Mouse (Mus musculus) ES-E14 (cell line): ENCODE results near the gene Ctsk. TPM values are rescaled to one million over a fixed set of nuclear protein-coding genes. Genes with fewer than 3 reads are reported as not detected.

Experiments
- DNase-seq: peaks from one replicate; pipeline ENCODE4 v3.0.0-alpha.2; 2013; ENCODE audit warnings: low read depth, low spot score
- H3K27ac ChIP-seq: 2 replicates; pipeline ENCODE4 v1.5.1; 2012; ENCODE audit warnings: low read depth, mild to moderate bottlenecking, low read length, moderate library complexity, mixed read lengths; ENCODE audit not compliant: poor library complexity, insufficient read depth, severe bottlenecking
- H3K36me3 ChIP-seq: 2 replicates; pipeline ENCODE4 v1.6.1; 2012; ENCODE audit warnings: mild to moderate bottlenecking, low read length, moderate library complexity, mixed read lengths; ENCODE audit not compliant: control insufficient read depth, poor library complexity, insufficient read depth, severe bottlenecking
- H3K4me1 ChIP-seq, 2 experiments: fragments of 150-350 bp in 1 of 2; sonication (generic) in 1 of 2; 2 replicates each; pipeline ENCODE4 v1.6.1; 2012; ENCODE audit warnings: low read length in 2 of 2, mild to moderate bottlenecking in 1 of 2, mixed read lengths in 1 of 2; ENCODE audit not compliant: control insufficient read depth in 2 of 2, insufficient read depth in 2 of 2, poor library complexity in 1 of 2
- H3K4me3 ChIP-seq, 2 experiments: fragments of 150-350 bp in 1 of 2; sonication (generic) in 1 of 2; 2 replicates each; pipeline ENCODE4 v1.5.1; 2012; ENCODE audit warnings: low read length in 2 of 2, low read depth in 1 of 2, mild to moderate bottlenecking in 1 of 2, mixed read lengths in 1 of 2; ENCODE audit not compliant: insufficient read depth in 1 of 2, poor library complexity in 1 of 2, severe bottlenecking in 1 of 2
- H3K9ac ChIP-seq: 2 replicates; pipeline ENCODE4 v1.6.1; 2012; ENCODE audit warnings: low read depth, mild to moderate bottlenecking, low read length, mixed read lengths; ENCODE audit not compliant: poor library complexity, insufficient read depth, severe bottlenecking
- H3K9me3 ChIP-seq: fragments of 150-350 bp; sonication (generic); 2 replicates; pipeline ENCODE4 v1.6.1; 2012; ENCODE audit warnings: low read depth, mild to moderate bottlenecking, low read length; ENCODE audit not compliant: control insufficient read depth, insufficient read depth
- CHD2 ChIP-seq: IDR thresholded peaks from 2 replicates; pipeline ENCODE4 v1.6.1; 2014; ENCODE audit warnings: mild to moderate bottlenecking, low read depth, low read length, inconsistent platforms
- HCFC1 ChIP-seq: IDR thresholded peaks from 2 replicates; pipeline ENCODE4 v1.6.1; 2012; ENCODE audit warnings: low read length, inconsistent platforms, borderline replicate concordance; ENCODE audit not compliant: insufficient read depth
- MAFK ChIP-seq: IDR thresholded peaks from 2 replicates; pipeline ENCODE4 v1.6.1; 2014; ENCODE audit warnings: mild to moderate bottlenecking, low read depth, low read length, inconsistent platforms; ENCODE audit not compliant: insufficient read depth
- ZC3H11A ChIP-seq: IDR thresholded peaks from 2 replicates; pipeline ENCODE4 v1.6.1; 2012; ENCODE audit warnings: low read depth, mild to moderate bottlenecking, inconsistent platforms, low read length, borderline replicate concordance
- ZNF384 ChIP-seq: IDR thresholded peaks from 2 replicates; pipeline ENCODE4 v1.6.1; 2012; ENCODE audit warnings: low read depth, low read length, inconsistent platforms
- in situ Hi-C, 2 experiments: fragments of 600-800 bp; cut with MboI; formaldehyde crosslinking; loops; one replicate each; pipeline ENCODE4 v1.15.1; 2025; ENCODE audit warnings: low sequenced_read_pairs in 2 of 2, inconsistent platforms in 1 of 2; ENCODE audit not compliant: unreplicated experiment in 2 of 2
- total RNA-seq: library from RNA; depleted of rRNA; stranded (reverse); fragments of 300-350 nt; gene quantifications from 2 replicates; pipeline ENCODE4 v1.2.3, GENCODE M21; 2012; rRNA removed

Gene Ctsk
- total RNA-seq, 1 experiment: 0.22 TPM

DNA sequence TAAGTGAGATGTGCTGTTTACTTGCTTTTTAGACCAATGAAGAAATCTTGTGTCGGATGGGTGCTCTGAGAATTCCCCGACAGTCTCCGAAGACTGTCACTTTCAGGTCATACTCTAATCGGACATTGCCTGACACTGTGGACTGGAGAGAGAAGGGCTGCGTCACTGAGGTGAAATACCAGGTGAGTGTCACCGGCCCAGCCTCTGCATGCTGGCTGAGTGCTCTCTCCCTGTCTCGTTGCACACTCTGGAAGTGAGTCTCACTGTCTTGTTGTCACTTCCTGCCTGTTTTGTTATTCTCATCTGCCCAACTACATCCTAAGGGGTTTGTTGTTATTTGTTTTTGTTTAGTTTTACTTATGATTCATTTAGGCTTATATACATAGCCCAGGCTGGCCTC is 43.9 kb downstream of the Ctsk start:
- Histone ChIP-seq H3K27ac (no peak overlapping the region), H3K9me3 (no peaks in the 10 kb centered on the region), H3K4me1 (peaks cover 0 to 2% of the 10 kb centered on the region in 2 experiments; a peak in 1 of 4 replicates), H3K36me3 (no peaks in the 10 kb centered on the region), H3K9ac (no peak overlapping the region), H3K4me3 (no peak overlapping the region)
- no peak for DNase-seq
- in situ Hi-C loops: no loop called here
- TF ChIP-seq CHD2 (no peak), ZC3H11A (no peak)

DNA sequence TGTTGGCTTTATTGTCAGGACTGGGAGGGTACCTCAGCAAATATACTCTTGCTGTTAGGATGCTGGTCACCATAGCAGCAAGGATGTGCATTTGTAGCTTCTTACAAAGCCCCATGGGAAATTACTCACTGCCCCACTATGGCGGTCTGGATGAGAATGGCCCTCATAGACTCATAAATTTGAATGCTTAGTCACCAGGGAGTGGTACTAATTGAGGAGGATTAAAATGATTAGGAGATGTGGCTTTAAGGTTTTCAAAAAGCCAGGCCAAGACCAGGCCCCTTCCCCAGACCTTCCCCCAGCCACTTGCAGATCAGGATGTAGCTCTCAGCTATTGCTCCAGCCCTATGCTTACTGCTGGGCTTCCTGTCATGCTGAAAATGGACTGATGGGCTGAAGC is 51.1 kb downstream of the Ctsk start:
- in situ Hi-C loops: no loop called here
- Histone ChIP-seq H3K9ac (no peak overlapping the region), H3K9me3 (no peaks in the 10 kb centered on the region), H3K4me1 (no peaks in the 10 kb centered on the region; a peak in 1 of 4 replicates), H3K4me3 (no peak overlapping the region), H3K27ac (no peak overlapping the region), H3K36me3 (no peaks in the 10 kb centered on the region)
- TF ChIP-seq CHD2: no peak
- no peak for TF ChIP-seq MAFK
- TF ChIP-seq ZC3H11A: no peak
- no peak for TF ChIP-seq HCFC1
- TF ChIP-seq ZNF384: no peak
- no peak for DNase-seq

DNA sequence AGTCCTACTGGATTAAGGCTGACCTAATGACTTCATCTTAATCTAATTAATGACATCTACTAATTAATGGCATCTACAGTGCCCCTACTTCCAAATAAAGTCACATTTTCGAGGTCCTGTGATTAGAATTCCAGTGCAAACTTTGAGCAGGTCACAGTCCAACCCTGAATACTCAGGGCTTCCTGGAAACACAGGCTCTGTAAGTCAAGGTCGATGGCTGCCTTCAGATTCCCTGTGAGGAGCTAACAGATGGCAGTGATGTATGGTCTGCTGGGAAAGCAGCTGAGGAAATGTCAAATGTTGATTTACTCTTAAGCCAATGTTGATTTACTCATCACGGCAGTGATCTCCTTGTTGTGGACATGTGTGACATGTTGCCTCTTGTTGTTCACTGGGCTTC is 54.9 kb downstream of the Ctsk start:
- no peak overlapping the region for H3K27ac ChIP-seq
- H3K9me3 ChIP-seq: no peaks in the 10 kb centered on the region
- H3K4me3 ChIP-seq: no peak overlapping the region
- DNase-seq: no peak
- H3K4me1 ChIP-seq: no peaks in the 10 kb centered on the region
- TF ChIP-seq ZC3H11A (no peak), ZNF384 (no peak), MAFK (no peak), CHD2 (no peak), HCFC1 (no peak)
- no peaks in the 10 kb centered on the region for H3K36me3 ChIP-seq
- H3K9ac ChIP-seq: no peak overlapping the region
- in situ Hi-C loops: no loop called here

Other genes with a start within 250 kb of the Ctsk start
- gene Bnipl, start 248.1 kb upstream of the Ctsk start, total RNA-seq: 6.7 and 16.0 TPM in 2 replicates
- gene Mindy1, start 217.9 kb upstream of the Ctsk start, total RNA-seq: 48.8 and 54.5 TPM in 2 replicates
- gene Prune1, start 217.2 kb upstream of the Ctsk start, total RNA-seq: 26.4 and 29.5 TPM in 2 replicates
- gene Anxa9, start 192.1 kb upstream of the Ctsk start, total RNA-seq: 0.58 and 1.1 TPM in 2 replicates
- gene Cers2, start 184.5 kb upstream of the Ctsk start, total RNA-seq: 87.6 and 101 TPM in 2 replicates
- gene Setdb1, start 142.1 kb upstream of the Ctsk start, total RNA-seq: 54.7 and 59.1 TPM in 2 replicates
- 0.31 TPM in 1 of 2 replicates, not detected in the other for gene 4930558C23Rik, start 96.4 kb upstream of the Ctsk start, total RNA-seq
- gene Arnt, start 64.9 kb upstream of the Ctsk start, total RNA-seq: 25.1 and 28.8 TPM in 2 replicates
- gene Ctss, start 27.5 kb downstream of the Ctsk start, total RNA-seq: 0.16 and 0.67 TPM in 2 replicates
- gene Hormad1, start 60.4 kb downstream of the Ctsk start, total RNA-seq: 24.3 and 24.5 TPM in 2 replicates
- 13.4 and 16.2 TPM in 2 replicates for gene Golph3l, start 89.7 kb downstream of the Ctsk start, total RNA-seq
- gene Ensa, start 125.7 kb downstream of the Ctsk start, total RNA-seq: 54.1 and 56.8 TPM in 2 replicates
- 207 and 253 TPM in 2 replicates for gene Mcl1, start 159.5 kb downstream of the Ctsk start, total RNA-seq
- gene Adamtsl4, start 188.7 kb downstream of the Ctsk start, total RNA-seq: 1.9 and 5.0 TPM in 2 replicates
- 4.1 and 13.4 TPM in 2 replicates for gene Ecm1, start 240.3 kb downstream of the Ctsk start, total RNA-seq